Mouse (Mus musculus) left cerebral cortex, adult 6 months (tissue): Measurements from ENCODE around the gene Rnf13. TPM values are rescaled to one million over a fixed set of nuclear protein-coding genes. Genes with fewer than 3 reads are reported as not detected.

Experiments
- long read RNA-seq, 2 experiments: library from polyadenylated mRNA; unstranded; transcript quantifications; one replicate each; pipeline ENCODE4 v2.0.0; 2019 to 2020
- polyA plus RNA-seq: library from polyadenylated mRNA; unstranded; fragments of <200 nt; fragmentation: Nextera tagmentation; gene quantifications from 2 replicates; pipeline ENCODE4 v1.2.3, GENCODE M21; 2021

The Rnf13 gene
- 145 and 150 TPM in 2 replicates for polyA plus RNA-seq
- long read RNA-seq, experiment 1, transcript Rnf13-210 (10 exons, 2,573 nt) = minor isoform, 7 of 1,240 reads
- long read RNA-seq, experiment 1, transcript Rnf13-201 (10 exons, 2,678 nt) = major isoform, 842 of 1,240 reads
- long read RNA-seq, experiment 1, transcript Rnf13-209 (9 exons, 1,062 nt) = minor isoform, 112 of 1,240 reads
- long read RNA-seq, experiment 1, partial matches to known transcripts = 60 of 1,240 reads
- long read RNA-seq, experiment 1, other reads (novel, unspliced or antisense) = 217 of 1,240 reads
- long read RNA-seq, experiment 2, transcript Rnf13-209 (9 exons, 1,062 nt) = minor isoform, 19 of 181 reads
- long read RNA-seq, experiment 2, transcript Rnf13-201 (10 exons, 2,678 nt) = major isoform, 76 of 181 reads
- long read RNA-seq, experiment 2, partial matches to known transcripts = 63 of 181 reads
- long read RNA-seq, experiment 2, other reads (novel, unspliced or antisense) = 22 of 181 reads

DNA sequence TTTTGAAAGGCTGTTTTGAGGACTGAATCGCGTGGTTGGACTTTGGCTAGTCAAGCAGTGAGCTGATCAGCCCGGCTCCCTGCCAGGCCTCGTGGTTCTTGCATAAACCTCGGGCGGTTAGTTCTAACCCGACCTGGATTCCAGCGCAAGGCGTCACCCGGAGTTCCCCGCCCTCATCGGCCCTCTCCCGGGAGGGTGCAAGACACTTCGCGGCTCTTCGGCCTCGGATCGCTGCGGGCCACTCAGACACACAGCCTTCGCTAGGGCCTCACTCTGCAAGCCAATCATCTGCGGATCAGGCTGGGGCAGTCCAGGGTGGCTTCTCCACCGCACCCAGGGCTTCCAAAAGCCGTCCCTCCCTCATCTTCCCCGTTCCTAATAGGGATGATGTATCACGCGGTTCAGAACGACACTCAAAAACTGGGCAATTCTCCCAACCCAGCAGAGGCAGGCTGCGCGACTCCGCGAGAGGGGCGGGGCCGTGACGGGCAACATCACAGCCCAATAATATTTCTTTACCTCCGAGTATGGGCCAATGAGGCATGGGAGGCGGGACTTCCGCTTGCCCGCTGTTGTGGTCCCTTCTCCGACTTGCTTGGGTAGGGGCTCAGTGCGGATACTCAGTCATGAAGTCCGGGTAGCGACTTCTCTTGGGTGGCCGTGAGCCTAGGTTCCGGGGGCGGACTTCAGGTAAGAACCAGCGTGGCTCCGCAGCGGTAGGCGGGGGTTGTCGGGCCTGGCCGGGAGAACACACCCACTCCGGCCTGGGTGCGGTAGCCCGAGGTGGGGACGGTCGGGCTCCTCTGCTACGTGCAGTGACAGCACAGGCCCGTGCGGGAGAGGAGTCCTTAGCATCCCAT is at the start of gene Rnf13:
Gene Rnf13, plus strand, starts transcription at position 552 of the 860 bp plus-strand sequence.

GRCm38 (mm10) chr3:57692719-57693118 is 43.1 kb upstream of the Rnf13 start, which contains the start of gene Ankub1:
TSS of gene Ankub1 (minus strand) at chr3:57692799.

GRCm38 (mm10) chr3:57847760-57848185 is 111.9 kb downstream of the Rnf13 start, which contains the start of gene Pfn2:
TSS of gene Pfn2 (minus strand) at chr3:57848079.

Other genes starting within 250 kb of the Rnf13 start
- gene Wwtr1, start 160.2 kb upstream of the Rnf13 start, polyA plus RNA-seq = 2.3 and 2.6 TPM in 2 replicates
- gene Commd2, start 84.3 kb upstream of the Rnf13 start, polyA plus RNA-seq = 33.5 and 42.9 TPM in 2 replicates
- gene Ankub1, start 43.3 kb upstream of the Rnf13 start, polyA plus RNA-seq = 1.0 and 1.3 TPM in 2 replicates
- 437 and 540 TPM in 2 replicates for gene Pfn2, start 112.0 kb downstream of the Rnf13 start, polyA plus RNA-seq